Mouse (Mus musculus): Measurements from ENCODE around the gene Enpp7. TPM values are rescaled to one million over a fixed set of nuclear protein-coding genes. Genes with fewer than 3 reads are reported as not detected.

Enpp7 gene
- total and polyA plus RNA-seq, 2 experiments from 2014 or later, result not detected

DNA sequence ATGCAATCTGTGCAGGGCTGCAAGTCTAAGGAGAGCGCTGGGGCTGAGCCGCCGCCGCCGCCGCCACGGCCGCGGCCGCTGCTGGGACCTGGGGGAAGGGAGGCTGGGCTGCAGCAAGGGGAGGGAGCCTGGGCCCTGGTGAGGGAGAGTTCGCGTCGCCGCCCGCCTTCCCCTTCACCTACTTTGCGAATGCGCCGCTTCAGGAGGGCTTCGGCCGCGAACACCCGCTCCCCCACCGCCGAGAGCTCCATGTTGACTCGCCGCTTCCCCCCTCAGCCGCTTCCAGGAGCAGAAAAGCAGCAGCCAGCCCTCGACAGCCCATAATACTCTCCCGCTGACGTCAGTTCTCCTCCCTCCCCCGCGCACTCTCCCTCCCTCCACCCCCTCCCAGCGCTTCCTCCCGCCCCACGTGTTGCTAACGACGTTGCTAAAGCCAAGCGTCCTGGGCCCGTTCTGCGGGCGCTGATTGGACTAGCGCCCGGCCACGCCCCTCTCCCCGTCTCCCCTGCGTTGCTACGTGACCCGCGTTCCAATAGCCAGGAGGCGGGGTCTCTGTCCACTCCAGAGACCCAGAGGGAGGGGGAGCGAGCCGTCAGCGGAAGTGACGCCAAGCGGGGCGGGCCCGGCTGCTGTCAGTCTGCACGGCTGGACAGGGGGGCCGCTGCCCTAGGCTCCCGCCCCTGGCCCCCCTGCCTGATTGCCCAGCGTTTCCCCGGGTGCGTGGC, 52.8 kb downstream of the Enpp7 start, which contains the start of gene Cbx8:
Gene Cbx8, minus strand, starts transcription at position 370 of the 725 bp plus-strand sequence.
- 1% methylated on average over 55 of the region's 63 CpGs for WGBS

DNA sequence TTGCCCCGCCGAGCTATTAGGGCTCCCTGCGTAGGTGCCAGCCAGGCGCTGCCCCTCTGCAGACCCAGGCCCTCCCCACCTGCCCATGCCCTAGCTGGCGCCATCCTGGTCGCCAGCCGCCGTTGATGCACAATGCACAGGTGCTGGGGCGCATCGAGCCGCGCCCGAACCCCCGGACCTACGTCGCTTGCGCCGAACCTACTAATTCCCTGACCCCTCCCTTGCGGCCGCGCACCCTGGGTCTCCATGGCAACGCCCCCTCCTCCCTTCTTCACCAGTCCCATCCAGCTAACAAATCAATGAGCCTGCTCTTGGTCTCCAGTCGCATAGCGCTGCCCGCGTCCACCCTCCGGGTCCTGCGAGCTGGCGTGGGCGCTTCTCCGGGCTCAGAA, 53.3 kb downstream of the Enpp7 start:
- Histone ChIP-seq H3K36me3 (replicated peaks; ENCODE audit: control insufficient read depth, insufficient read depth, low read length) (peaks cover 8% of the 10 kb centered on the region), H3K4me1 (ENCODE audit: control insufficient read depth, insufficient read depth) (peaks cover 15% of the 10 kb centered on the region), H3K4me2 (ENCODE audit: low read depth, low read length) (peak overlapping the region; percentile 96), H3K27me3 (ENCODE audit: control insufficient read depth, insufficient read depth, low read length) (peaks cover 65% of the 10 kb centered on the region), H3K9ac (replicated peaks; ENCODE audit: low read depth, low read length) (0 out of 2 replicates have a peak overlapping the region, but pooled peaks have one; percentile 33), H3K9me3 (replicated peaks; ENCODE audit: control insufficient read depth, low read length) (no peaks in the 10 kb centered on the region), H3K27ac (ENCODE audit: low read depth) (no peak overlapping the region), H3K4me3 (ENCODE audit: low read depth, low read length) (peak overlapping the region; percentile 74)
- DNase-seq (ENCODE audit: low spot score), result no peak
- 0% methylated on average over 30 of the region's 31 CpGs for WGBS
- TF ChIP-seq CTCF (IDR thresholded peaks at IDR 0.05; ENCODE audit: low read depth) (no peak), EP300 (IDR thresholded peaks at IDR 0.05; ENCODE audit: low read depth) (no peak; the same call in 1 of the 2 replicates)
- peak; percentile 11; the same call in 1 of the 2 replicates for ATAC-seq (ENCODE audit: insufficient read depth, low read depth)

More for the DNA sequence above, 52.8 kb downstream of the Enpp7 start, which contains the start of gene Cbx8:
- H3K27me3 ChIP-seq (ENCODE audit: control insufficient read depth, insufficient read depth, low read length), result peaks cover 65% of the 10 kb centered on the region
- ATAC-seq (ENCODE audit: insufficient read depth, low read depth) (peak; percentile 96), DNase-seq (ENCODE audit: low spot score) (peak; percentile 98)
- H3K4me1 ChIP-seq (ENCODE audit: control insufficient read depth, insufficient read depth), result peaks cover 15% of the 10 kb centered on the region
- peaks cover 8% of the 10 kb centered on the region for H3K36me3 ChIP-seq (replicated peaks; ENCODE audit: control insufficient read depth, insufficient read depth, low read length)
- H3K9ac ChIP-seq (replicated peaks; ENCODE audit: low read depth, low read length), result peak within 1 kb of the TSS; percentile 68
- peak within 1 kb of the TSS; percentile 85 for H3K27ac ChIP-seq (ENCODE audit: low read depth)
- H3K9me3 ChIP-seq (replicated peaks; ENCODE audit: control insufficient read depth, low read length), result no peaks in the 10 kb centered on the region
- peak within 1 kb of the TSS; percentile 96 for H3K4me2 ChIP-seq (ENCODE audit: low read depth, low read length)
- TF ChIP-seq EP300 (IDR thresholded peaks at IDR 0.05; ENCODE audit: low read depth) (no peak), CTCF (IDR thresholded peaks at IDR 0.05; ENCODE audit: low read depth) (no peak)
- H3K4me3 ChIP-seq (ENCODE audit: low read depth, low read length), result peak within 1 kb of the TSS; percentile 74

DNA sequence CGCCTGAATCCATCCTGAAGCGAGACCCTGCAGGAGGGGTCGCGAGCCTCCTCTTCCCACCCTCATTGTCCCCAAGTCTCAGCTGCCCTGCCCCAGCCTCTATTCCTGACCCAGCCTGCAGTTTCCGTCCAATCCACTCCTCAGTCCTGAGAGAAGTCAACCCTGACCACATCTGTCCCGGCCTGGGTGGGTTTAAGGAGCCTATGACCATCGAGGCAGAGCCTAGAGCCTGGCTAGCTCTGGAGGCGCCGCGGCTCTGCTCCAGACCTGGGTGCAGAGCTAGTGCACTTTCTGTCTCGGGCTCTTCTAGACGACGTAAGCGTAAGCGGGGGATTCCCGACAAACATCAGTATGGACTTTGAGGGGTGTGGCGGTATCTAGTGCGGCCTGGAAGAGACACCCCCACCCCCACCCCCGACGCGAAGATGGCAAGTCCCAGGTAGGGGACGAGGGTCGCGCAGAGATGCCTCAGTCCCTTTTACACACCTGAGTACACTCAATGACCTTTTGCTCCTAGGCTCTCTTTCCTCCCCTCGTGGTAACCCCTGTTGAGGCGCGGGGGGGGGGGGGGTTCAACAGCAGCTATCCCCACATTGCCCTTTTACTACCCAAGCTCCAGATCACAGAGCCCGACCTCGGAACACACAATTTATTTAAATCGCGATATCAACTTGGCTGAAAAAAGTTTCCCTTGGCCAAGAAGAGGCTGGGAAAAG, 53.9 kb downstream of the Enpp7 start:
- no peak for ATAC-seq (ENCODE audit: insufficient read depth, low read depth)
- H3K27me3 ChIP-seq (ENCODE audit: control insufficient read depth, insufficient read depth, low read length), result peaks cover 65% of the 10 kb centered on the region
- DNase-seq (ENCODE audit: low spot score), result no peak
- H3K36me3 ChIP-seq (replicated peaks; ENCODE audit: control insufficient read depth, insufficient read depth, low read length), result peaks cover 8% of the 10 kb centered on the region
- H3K4me3 ChIP-seq (ENCODE audit: low read depth, low read length), result peak overlapping the region; percentile 74
- no peak overlapping the region for H3K27ac ChIP-seq (ENCODE audit: low read depth)
- no peaks in the 10 kb centered on the region for H3K9me3 ChIP-seq (replicated peaks; ENCODE audit: control insufficient read depth, low read length)
- TF ChIP-seq CTCF (IDR thresholded peaks at IDR 0.05; ENCODE audit: low read depth) (no peak), EP300 (IDR thresholded peaks at IDR 0.05; ENCODE audit: low read depth) (no peak)
- H3K4me2 ChIP-seq (ENCODE audit: low read depth, low read length), result peak overlapping the region; percentile 96
- H3K4me1 ChIP-seq (ENCODE audit: control insufficient read depth, insufficient read depth), result peaks cover 19% of the 10 kb centered on the region
- H3K9ac ChIP-seq (replicated peaks; ENCODE audit: low read depth, low read length), result 0 out of 2 replicates have a peak overlapping the region, but pooled peaks have one; percentile 8
- WGBS, result 1% methylated on average over 29 of the region's 31 CpGs

Other genes starting within 250 kb of the Enpp7 start
- 1.2 TPM in 1 of 2 replicates, not detected in the other for gene Rbfox3, start 76.6 kb upstream of the Enpp7 start, total RNA-seq (2014; rRNA removed; ENCODE audit: low replicate concordance)
- 0.08 TPM in 2 replicates for gene Rbfox3, start 76.6 kb upstream of the Enpp7 start, polyA plus RNA-seq (2015; fragmentation: Nextera tagmentation; extraction: Ambion mirVana)
- gene Cbx2, start 34.8 kb downstream of the Enpp7 start, total RNA-seq (2014; rRNA removed; ENCODE audit: low replicate concordance), result 1.8 and 13.0 TPM in 2 replicates
- gene Cbx2, start 34.8 kb downstream of the Enpp7 start, polyA plus RNA-seq (2015; fragmentation: Nextera tagmentation; extraction: Ambion mirVana), result 5.7 and 5.8 TPM in 2 replicates
- 1.6 and 3.2 TPM in 2 replicates for gene Cbx8, start 52.8 kb downstream of the Enpp7 start, total RNA-seq (2014; rRNA removed; ENCODE audit: low replicate concordance)
- 5.1 and 7.0 TPM in 2 replicates for gene Cbx8, start 52.8 kb downstream of the Enpp7 start, polyA plus RNA-seq (2015; fragmentation: Nextera tagmentation; extraction: Ambion mirVana)
- 12.1 and 23.1 TPM in 2 replicates for gene Cbx4, start 98.0 kb downstream of the Enpp7 start, total RNA-seq (2014; rRNA removed; ENCODE audit: low replicate concordance)
- gene Cbx4, start 98.0 kb downstream of the Enpp7 start, polyA plus RNA-seq (2015; fragmentation: Nextera tagmentation; extraction: Ambion mirVana), result 6.8 and 8.2 TPM in 2 replicates
- 46.4 and 50.8 TPM in 2 replicates for gene Tbc1d16, start 240.3 kb downstream of the Enpp7 start, total RNA-seq (2014; rRNA removed; ENCODE audit: low replicate concordance)
- gene Tbc1d16, start 240.3 kb downstream of the Enpp7 start, polyA plus RNA-seq (2015; fragmentation: Nextera tagmentation; extraction: Ambion mirVana), result 12.4 and 12.9 TPM in 2 replicates
- 0.39 TPM in 1 of 2 replicates, not detected in the other for gene Ccdc40, start 240.4 kb downstream of the Enpp7 start, total RNA-seq (2014; rRNA removed; ENCODE audit: low replicate concordance)
- gene Ccdc40, start 240.4 kb downstream of the Enpp7 start, polyA plus RNA-seq (2015; fragmentation: Nextera tagmentation; extraction: Ambion mirVana), result 0.62 and 0.68 TPM in 2 replicates